In genomic region chr9:88547270-88547669, GRCm38 (mm10) we compare ENCODE assay signal across 8 mouse cellular contexts. TPM values are rescaled to one million over a fixed set of nuclear protein-coding genes. Genes with fewer than 3 reads are reported as not detected.
DNase-seq lines count a peak whose midpoint lies in the region; ATAC-seq and TF ChIP-seq lines count a peak whose summit lies in the region.

No protein-coding gene starts in this region.

- H3K4me2 ChIP-seq in hindbrain, embryonic 14.5 days (replicated peaks) = peak overlapping the region; percentile 79
- H3K4me2 ChIP-seq in limb, embryonic 15.5 days = peak overlapping the region; percentile 59
- peak overlapping the region; percentile 83 for H3K4me2 ChIP-seq in midbrain, postnatal 0 days (ENCODE audit: low read depth, low read length, poor library complexity, severe bottlenecking)

- 0 out of 2 replicates have a peak, but pooled peaks cover 2% of the 10 kb centered on the region for H3K27me3 ChIP-seq in erythroblast, embryonic 14.5 days (ENCODE audit: control insufficient read depth)
- H3K27me3 ChIP-seq in hindbrain, embryonic 14.5 days (ENCODE audit: control insufficient read depth, insufficient read depth, low read length) = no peaks in the 10 kb centered on the region
- no peaks in the 10 kb centered on the region for H3K27me3 ChIP-seq in limb, embryonic 15.5 days
- H3K27me3 ChIP-seq in midbrain, postnatal 0 days (ENCODE audit: insufficient read depth, low read length) = no peaks in the 10 kb centered on the region

- DNase-seq in layer of hippocampus, adult 11-12 months (ENCODE audit: low spot score) = peak; percentile 34
- DNase-seq in layer of hippocampus, postnatal 36 days = no peak
- peak; percentile 60 for DNase-seq in hindbrain, embryonic 14.5 days (ENCODE audit: low spot score)
- DNase-seq in midbrain, postnatal 0 days (ENCODE audit: low spot score) = peak; percentile 82
- DNase-seq in frontal cortex, postnatal 14 days (ENCODE audit: low spot score in 2 of 2) = no peak

- peak; percentile 65 for TF ChIP-seq CTCF in midbrain, postnatal 0 days (IDR thresholded peaks at IDR 0.05)

- WGBS in hindbrain, embryonic 14.5 days = 26% methylated on average over 7 of the region's 7 CpGs
- WGBS in limb, embryonic 15.5 days = 24% methylated on average over 7 of the region's 7 CpGs
- WGBS in midbrain, postnatal 0 days = 22% methylated on average over 7 of the region's 7 CpGs

- peaks cover 17% of the 10 kb centered on the region for H3K36me3 ChIP-seq in erythroblast, embryonic 14.5 days (ENCODE audit: control insufficient read depth)
- H3K36me3 ChIP-seq in hindbrain, embryonic 14.5 days (replicated peaks; ENCODE audit: control insufficient read depth, insufficient read depth) = 0 out of 2 replicates have a peak, but pooled peaks cover 11% of the 10 kb centered on the region
- H3K36me3 ChIP-seq in limb, embryonic 15.5 days = 0 out of 2 replicates have a peak, but pooled peaks cover 5% of the 10 kb centered on the region
- no peaks in the 10 kb centered on the region for H3K36me3 ChIP-seq in midbrain, postnatal 0 days (ENCODE audit: insufficient read depth, low read length)

- peak; percentile 50 for ATAC-seq in activated CD4-positive, CD25-positive, alpha-beta regulatory T cell, adult 4 months
- peak; percentile 43 for ATAC-seq in hindbrain, embryonic 14.5 days (ENCODE audit: low FRiP score)
- ATAC-seq in limb, embryonic 15.5 days (ENCODE audit: insufficient number of reproducible peaks, low FRiP score, low TSS enrichment, low read depth) = peak; percentile 53; the same call in 1 of the 2 replicates
- peak; percentile 69; the same call in 1 of the 2 replicates for ATAC-seq in midbrain, postnatal 0 days (ENCODE audit: low FRiP score)

- peak overlapping the region; percentile 99 for H3K4me3 ChIP-seq in erythroblast, embryonic 14.5 days (replicated peaks)
- peak overlapping the region; percentile 69 for H3K4me3 ChIP-seq in hindbrain, embryonic 14.5 days (replicated peaks; ENCODE audit: low read length)
- peak overlapping the region; percentile 82 for H3K4me3 ChIP-seq in limb, embryonic 15.5 days
- peak overlapping the region; percentile 84 for H3K4me3 ChIP-seq in midbrain, postnatal 0 days (ENCODE audit: low read depth, low read length)

- no peaks in the 10 kb centered on the region for H3K9me3 ChIP-seq in erythroblast, embryonic 14.5 days (ENCODE audit: control insufficient read depth, low read length)
- H3K9me3 ChIP-seq in hindbrain, embryonic 14.5 days (ENCODE audit: control insufficient read depth, low read length) = no peaks in the 10 kb centered on the region
- no peaks in the 10 kb centered on the region for H3K9me3 ChIP-seq in limb, embryonic 15.5 days
- no peaks in the 10 kb centered on the region for H3K9me3 ChIP-seq in midbrain, postnatal 0 days (ENCODE audit: low read length)

- peaks cover 36% of the 10 kb centered on the region for H3K4me1 ChIP-seq in erythroblast, embryonic 14.5 days (ENCODE audit: control insufficient read depth)
- peaks cover 24% of the 10 kb centered on the region for H3K4me1 ChIP-seq in hindbrain, embryonic 14.5 days (replicated peaks; ENCODE audit: control insufficient read depth, insufficient read depth, low read length)
- peaks cover 21% of the 10 kb centered on the region for H3K4me1 ChIP-seq in limb, embryonic 15.5 days
- H3K4me1 ChIP-seq in midbrain, postnatal 0 days (ENCODE audit: insufficient read depth, low read length) = 0 out of 2 replicates have a peak, but pooled peaks cover 3% of the 10 kb centered on the region

- no peak overlapping the region for H3K27ac ChIP-seq in hindbrain, embryonic 14.5 days
- peak overlapping the region; percentile 93; the same call in 1 of the 2 replicates for H3K27ac ChIP-seq in limb, embryonic 15.5 days
- H3K27ac ChIP-seq in midbrain, postnatal 0 days (ENCODE audit: low read depth, low read length) = no peak overlapping the region

- H3K9ac ChIP-seq in hindbrain, embryonic 14.5 days = peak overlapping the region; percentile 81
- no peak overlapping the region for H3K9ac ChIP-seq in limb, embryonic 15.5 days
- H3K9ac ChIP-seq in midbrain, postnatal 0 days (replicated peaks; ENCODE audit: low read length, poor library complexity, severe bottlenecking) = no peak overlapping the region

RNA-seq across cellular contexts. Expression of gene Zfp949, which starts 0.6 kb away (rescaled TPM):
- 10 to 100 TPM; 22.4 to 24.7 TPM for total RNA-seq in layer of hippocampus, postnatal 36 days (2021)
- 10 to 100 TPM; 10.6 to 10.9 TPM for polyA plus RNA-seq in activated CD4-positive, CD25-positive, alpha-beta regulatory T cell, adult 4 months (2017; shearing (Covaris generic))
- 0.47 and 0.62 TPM in 2 replicates for polyA plus RNA-seq in erythroblast, embryonic 14.5 days (2012)
- 16.9 and 18.4 TPM in 2 replicates for polyA plus RNA-seq in hindbrain, embryonic 14.5 days (2014; fragmentation: Nextera tagmentation; extraction: Ambion mirVana)
- polyA plus RNA-seq in limb, embryonic 15.5 days (2015; fragmentation: Nextera tagmentation; extraction: Ambion mirVana) = 13.6 and 14.1 TPM in 2 replicates
- total RNA-seq in midbrain, postnatal 0 days (2014; rRNA removed) = 11.1 and 16.5 TPM in 2 replicates
- 14.9 and 15.1 TPM in 2 replicates for polyA plus RNA-seq in midbrain, postnatal 0 days (2015; fragmentation: Nextera tagmentation; extraction: Ambion mirVana)

RNA-seq across cellular contexts. Expression of gene Trim43a, which starts 33.4 kb away (rescaled TPM):
- total RNA-seq in layer of hippocampus, postnatal 36 days (2021) = 1 to 10 TPM; 1.4 to 1.5 TPM
- polyA plus RNA-seq in activated CD4-positive, CD25-positive, alpha-beta regulatory T cell, adult 4 months (2017; shearing (Covaris generic)) = not detected
- not detected in 2 replicates for polyA plus RNA-seq in erythroblast, embryonic 14.5 days (2012)
- 0.10 TPM in 1 of 2 replicates, not detected in the other for polyA plus RNA-seq in hindbrain, embryonic 14.5 days (2014; fragmentation: Nextera tagmentation; extraction: Ambion mirVana)
- 0.31 TPM in 1 of 2 replicates, not detected in the other for polyA plus RNA-seq in limb, embryonic 15.5 days (2015; fragmentation: Nextera tagmentation; extraction: Ambion mirVana)
- 0.99 TPM in 1 of 2 replicates, not detected in the other for total RNA-seq in midbrain, postnatal 0 days (2014; rRNA removed)
- polyA plus RNA-seq in midbrain, postnatal 0 days (2015; fragmentation: Nextera tagmentation; extraction: Ambion mirVana) = 0.07 and 0.29 TPM in 2 replicates

Comparison
In these comparisons a context has a peak if more than half of its experiments do, and no peak if none do; other contexts are left out.
1. DNase-seq: peak in layer of hippocampus, adult 11-12 months (single experiment), hindbrain, embryonic 14.5 days (single experiment) and midbrain, postnatal 0 days (single experiment); none in layer of hippocampus, postnatal 36 days (0 of 2) and frontal cortex, postnatal 14 days (0 of 2).
2. Peak in every context shown above with its lines, with median percentiles within 50 percentile points of each other: ATAC-seq, H3K4me3 ChIP-seq and H3K4me2 ChIP-seq.